Mouse (Mus musculus) lung, postnatal 0 days (tissue): ENCODE results near the gene Rara.

Experiments
- CTCF ChIP-seq: IDR thresholded peaks from 2 replicates; pipeline ENCODE4 v1.5.1; 2016; ENCODE audit warnings: antibody characterized with exemption, mild to moderate bottlenecking
- EP300 ChIP-seq: IDR thresholded peaks from 2 replicates; pipeline ENCODE4 v1.6.1; 2016; ENCODE audit warnings: antibody characterized with exemption, mild to moderate bottlenecking, control low read depth

DNA sequence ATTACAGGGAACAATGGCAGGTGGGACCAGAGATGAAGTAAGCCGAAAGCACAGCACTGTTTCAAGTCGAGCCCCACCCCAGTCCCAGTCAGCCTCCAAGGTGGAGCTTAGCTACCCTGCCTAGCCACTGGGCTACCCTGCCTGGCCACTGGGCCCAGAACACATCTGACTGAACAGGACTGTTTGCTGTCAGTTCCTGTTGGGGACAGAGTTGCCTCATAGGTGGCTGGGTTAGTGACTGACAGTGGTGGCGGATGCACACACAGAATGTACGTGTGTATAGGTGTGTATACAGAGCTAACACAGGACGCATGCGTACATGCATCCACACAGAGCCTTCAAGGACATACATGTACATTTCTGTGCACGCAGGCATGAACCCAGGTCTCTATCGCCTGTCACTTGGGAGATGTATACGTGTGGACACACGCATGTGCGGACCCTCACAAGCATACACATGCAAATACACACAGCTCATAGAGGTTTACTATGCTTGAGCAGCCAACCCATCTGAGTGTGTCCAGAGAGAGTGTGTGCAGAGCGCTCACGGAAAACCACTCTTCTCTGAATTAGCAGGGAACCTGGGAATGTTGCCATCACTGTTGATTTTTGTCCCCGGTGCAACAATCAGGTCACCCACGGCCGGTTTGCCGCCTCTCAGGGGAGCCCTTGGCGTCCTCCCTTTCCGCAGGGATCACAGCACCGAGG, 53.8 kb downstream of the Rara start:
- TF ChIP-seq CTCF (no peak), EP300 (no peak)
